Mouse (Mus musculus): Measurements from ENCODE around the gene Kremen1.

Gene Kremen1

DNA sequence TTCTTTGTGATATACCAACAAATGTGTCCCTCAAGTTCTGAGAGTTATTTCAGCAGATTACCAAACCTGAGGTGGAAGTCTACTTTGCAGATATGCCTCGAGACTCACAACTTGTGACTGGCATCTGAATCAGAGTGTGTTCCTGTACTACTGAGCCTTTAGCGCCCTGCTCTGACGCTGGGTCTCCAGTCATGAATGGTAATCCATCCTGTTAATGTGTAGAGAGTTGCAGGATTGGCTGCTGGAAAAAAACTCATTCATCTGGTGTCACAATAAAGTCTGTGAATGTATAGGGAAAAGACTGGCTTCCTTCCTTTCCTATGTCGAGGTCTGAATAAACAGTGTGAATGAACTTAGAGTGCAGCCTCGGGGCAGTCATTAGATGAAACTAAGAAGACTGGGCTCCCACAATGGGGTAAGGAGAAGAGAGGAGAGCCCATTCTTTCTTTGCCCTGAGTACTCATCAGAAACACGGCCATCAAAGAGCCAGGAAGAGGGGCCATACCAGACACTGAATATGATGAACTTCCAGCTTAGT, 41.4 kb downstream of the Kremen1 start:
- no peak for DNase-seq (ENCODE audit: low read depth, low spot score)

DNA sequence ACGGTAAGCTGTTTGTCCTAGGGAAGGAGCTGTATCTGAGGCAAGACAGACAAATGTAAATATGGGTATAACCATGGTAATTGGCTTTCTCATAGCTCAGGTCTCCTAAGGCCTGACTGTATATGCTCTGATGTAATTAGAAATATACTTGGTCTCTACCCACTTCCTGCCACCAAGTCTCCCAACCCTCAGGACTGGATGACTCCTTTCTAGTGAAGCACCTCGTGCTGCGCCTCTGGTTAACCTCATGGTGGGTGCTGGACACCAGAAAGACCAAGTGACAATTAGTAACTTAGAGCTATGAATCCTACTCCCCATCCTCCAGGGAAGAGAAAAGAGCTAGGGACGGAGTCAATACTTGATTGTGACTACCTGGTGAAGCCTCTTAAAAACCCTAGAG, 42.0 kb downstream of the Kremen1 start:
- no peak for DNase-seq (ENCODE audit: low read depth, low spot score)

DNA sequence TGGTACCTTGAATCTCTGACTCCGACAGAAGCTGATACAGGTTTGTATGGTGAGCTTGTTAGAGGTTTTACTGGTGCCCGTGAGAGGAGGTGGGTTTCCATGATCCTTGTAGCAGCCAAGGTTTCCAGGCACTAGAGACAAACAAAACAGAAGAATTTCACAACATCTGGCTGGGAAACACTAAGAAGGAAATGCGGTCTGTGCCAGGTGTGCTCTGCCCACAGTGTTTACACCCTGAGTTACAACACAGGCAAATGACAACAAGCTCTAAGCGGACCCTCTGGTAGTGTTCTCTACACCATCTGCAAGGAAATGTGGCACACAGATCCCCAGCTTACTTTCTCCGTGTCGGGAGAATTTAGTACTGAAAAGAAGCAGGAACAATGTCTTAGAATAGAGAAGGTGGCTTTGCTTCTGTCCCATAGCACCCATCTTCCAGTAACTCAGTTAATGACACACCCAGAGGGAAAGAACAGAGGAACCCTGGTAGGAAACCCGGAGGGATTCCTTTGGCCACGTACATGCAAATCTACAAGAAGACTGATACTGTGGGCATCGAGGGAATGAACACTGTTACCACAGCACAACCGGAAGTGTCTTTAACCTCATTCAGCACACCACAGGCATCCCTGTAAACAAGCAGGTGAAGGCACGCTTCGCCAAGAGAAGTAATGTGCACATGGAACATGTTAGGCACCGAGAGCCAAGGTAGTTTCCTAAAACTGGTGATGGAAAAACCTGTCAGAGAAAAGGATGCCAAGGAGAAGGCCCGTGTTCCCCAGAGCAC, 45.8 kb downstream of the Kremen1 start:
- DNase-seq (ENCODE audit: low read depth, low spot score) = no peak

DNA sequence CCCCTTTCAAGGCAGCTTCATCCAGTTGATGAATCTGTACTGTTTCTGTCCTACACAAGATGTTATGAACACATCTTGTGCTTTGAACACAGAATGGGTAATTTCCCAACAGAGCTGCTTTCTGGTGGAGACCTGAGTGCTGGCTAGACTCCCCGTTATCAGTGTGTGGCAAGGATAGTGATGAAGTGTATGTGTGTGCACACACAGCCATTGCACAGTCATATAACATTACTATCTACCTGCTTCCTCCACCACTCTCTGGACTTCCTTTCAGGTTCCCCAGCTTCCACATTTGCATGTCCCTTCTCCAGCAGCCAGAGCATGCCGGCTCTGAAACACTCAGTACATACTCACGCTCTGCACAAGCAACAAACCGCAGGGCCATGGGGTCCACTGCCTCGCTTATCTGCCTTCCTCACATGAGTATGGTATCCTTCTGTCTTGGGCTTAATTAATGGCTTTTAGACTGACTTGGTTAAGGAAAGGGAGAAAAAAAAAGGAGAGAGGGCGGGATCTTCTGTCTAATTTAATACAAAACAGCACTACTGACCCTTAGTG, 46.8 kb downstream of the Kremen1 start:
- no peak for DNase-seq (ENCODE audit: low read depth, low spot score)

DNA sequence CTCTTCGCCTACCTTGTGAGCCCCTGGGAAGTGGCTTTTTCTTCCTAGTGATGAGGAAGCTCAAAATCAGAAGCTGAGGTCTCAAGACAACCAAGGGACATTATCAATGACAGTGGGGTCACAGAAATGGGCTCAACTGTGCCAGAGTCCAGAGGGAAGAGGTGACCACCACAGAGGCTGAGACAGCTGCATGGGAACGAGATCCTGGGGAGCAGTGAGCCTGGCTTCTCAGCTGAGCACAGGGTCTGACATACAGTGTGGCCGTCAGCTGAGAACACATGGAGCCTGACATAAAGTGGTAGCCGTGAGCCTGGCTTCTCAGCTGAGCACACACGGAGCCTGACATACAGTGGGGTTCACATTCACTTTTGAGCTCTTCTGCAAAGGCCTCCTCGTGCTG, 58.3 kb downstream of the Kremen1 start:
- no peak for DNase-seq (ENCODE audit: low read depth, low spot score)

DNA sequence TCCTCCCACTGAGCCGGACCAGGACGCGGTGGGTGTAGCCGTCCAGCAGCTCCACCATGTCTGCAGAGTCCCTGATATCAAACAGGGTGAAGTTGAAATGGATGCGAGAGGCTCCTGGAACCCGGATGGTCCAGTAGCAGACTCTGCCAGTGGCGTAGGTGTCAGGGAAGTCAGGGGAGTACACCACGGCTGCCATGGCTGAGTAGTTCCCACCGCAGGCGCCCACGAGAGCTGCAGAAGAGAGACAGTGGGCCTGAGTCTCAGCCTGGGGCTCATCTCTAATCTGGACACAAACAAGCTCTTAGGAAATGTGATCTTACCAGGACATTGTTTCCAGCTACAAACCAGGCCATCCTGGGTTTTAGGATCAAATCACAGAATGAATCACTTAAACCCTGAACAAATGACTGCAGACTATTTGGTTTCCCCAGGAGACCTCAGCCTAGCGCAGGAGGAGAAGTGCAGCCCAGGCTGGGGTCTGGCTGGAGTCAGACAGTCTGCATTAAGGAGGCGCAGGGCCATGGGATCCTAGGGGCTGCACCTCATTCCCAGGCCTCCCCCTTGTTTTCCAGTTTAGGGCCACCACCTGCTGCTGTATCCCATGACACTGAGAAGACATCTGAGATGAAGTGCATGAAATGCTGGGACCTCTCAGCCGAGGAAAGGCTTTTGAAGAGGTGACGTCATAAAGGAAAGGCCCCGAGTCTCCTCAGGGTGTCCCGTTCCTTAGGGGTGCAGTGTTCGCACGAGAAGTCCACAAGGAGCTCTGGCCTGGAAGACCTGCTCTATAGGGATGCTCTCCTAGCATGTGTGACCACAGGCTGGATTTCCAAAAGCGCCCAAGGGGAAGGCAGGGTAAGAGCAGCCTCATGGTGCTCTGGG, 59.3 kb downstream of the Kremen1 start:
- DNase-seq (ENCODE audit: low read depth, low spot score) = no peak

DNA sequence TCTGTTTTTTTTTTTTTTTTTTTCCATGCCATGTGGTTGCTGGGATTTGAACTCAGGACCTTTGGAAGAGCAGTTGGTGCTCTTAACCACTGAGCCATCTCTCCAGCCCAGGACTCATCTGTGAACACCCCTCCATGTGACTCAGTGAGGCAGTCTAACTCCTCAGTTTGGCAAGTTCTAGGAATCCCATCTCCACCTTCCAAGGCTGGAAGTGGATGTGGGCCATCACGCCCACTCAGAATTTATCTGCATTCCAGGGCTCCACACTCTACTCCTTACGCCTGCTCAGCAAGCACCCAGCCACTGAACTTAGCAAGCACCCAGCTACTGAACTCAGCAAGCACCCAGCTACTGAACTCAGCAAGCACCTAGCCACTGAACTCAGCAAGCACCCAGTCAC, 61.5 kb downstream of the Kremen1 start:
- DNase-seq (ENCODE audit: low read depth, low spot score) = peak; percentile 51

DNA sequence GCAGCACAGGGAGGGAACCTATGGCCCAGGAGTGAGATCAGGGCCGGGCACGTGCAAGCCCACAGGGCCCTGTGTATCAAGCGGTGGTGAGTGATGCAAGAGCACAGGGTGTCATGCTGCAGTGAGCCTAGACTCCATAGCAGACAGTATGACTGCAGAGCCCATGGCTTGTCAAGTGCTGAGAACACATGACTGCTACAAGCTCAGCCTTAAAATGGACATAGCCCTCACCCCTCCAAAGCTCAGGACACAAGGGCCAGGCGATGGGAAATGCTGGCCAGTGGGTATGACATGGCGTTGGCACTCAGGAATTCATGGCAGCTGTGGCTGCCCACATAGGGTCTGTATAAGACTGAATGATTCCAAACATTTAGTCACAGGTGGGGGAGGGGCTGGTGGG, 64.3 kb downstream of the Kremen1 start:
- no peak for DNase-seq (ENCODE audit: low read depth, low spot score)

DNA sequence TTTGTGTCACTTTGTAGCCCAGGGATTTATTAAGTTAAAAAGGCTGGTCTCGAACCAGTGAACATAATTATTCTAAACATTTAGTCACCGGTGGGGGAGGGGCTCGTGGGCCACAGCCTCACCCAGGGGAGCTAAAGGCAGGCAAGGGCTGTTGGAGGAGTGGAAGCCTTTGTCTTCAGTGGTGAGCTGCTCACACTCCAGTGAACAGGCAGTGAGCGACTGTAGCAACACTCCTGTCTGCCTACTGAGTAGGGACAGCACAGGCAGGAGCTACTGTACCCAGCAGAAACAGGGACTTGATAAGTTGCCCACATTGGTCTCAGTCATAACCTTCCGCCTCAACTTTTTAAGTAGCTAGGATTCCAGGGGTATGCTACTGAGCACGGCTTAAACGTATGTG, 64.8 kb downstream of the Kremen1 start:
- no peak for DNase-seq (ENCODE audit: low read depth, low spot score)

DNA sequence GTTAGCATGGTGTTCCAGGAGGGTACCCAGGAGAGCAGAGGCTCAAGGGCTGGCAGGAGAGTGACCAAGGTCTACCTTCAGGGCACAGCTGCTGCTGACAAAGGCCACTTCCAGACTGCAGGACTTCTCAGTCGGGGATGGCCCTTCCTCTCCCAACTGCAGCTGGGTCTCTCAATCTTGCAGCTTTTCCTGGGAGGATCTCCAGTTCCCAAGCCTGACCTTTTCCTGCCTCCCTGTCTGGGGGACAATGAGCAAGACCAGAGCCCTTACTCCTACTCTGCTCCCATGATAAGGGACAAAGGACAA, 67.8 kb downstream of the Kremen1 start:
- no peak for DNase-seq (ENCODE audit: low read depth, low spot score)

DNA sequence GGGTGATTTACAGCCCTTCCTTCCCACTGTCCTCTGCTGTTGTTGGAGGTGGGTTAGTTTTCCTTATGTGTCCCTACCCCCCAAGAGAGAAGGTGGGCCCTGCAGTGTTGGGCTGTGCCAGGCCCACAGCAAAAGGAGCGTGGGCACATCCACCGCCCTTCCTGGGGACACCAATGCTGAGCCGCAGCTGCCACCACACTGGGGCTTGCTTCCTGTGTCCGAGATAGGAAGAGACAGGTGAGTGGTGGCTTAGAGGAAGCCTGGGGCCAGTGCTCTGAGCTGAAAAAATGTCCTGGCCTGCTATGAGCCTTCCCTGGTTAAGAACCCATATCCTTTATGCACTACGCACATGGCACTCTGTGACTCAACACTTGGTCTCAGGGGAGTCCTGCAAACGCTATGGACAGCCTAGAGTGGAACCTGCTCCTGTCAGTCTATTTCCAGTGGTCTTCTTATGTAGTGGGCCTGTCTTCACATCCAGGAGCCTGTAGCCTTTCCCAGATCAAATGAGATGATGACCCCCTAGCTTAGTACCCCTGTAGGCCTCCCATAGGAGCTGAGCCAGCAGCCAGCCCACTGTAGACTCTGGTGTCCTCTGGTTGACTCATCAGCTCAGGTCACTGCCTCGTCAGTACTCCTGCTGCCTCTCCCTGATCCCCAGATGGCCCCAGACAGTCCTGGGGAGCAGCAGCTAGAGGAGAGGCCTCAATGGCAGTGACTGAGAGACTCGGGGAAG, 68.3 kb downstream of the Kremen1 start:
- peak; percentile 24 for DNase-seq (ENCODE audit: low read depth, low spot score)

DNA sequence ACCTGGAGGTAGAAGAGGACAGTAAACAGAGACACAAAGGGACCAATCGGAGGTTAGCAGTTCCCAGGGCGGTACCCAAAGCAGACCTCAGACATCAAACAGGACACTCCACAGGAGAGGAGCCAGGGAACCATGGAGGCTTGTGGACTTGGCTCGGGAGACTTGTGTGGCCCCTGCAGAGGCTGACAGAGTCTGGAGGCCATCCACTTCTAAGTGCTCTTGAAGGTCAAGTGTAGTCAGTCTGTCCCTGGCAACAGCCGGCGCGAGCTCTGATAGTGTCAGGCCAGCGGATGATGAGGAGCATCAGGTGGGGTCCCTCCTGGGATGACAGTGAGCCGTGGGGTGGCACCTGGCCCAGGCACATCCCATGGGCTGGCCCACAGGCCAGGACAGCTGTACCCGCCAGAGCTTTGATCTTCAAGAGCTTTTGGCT, 69.3 kb downstream of the Kremen1 start:
- DNase-seq (ENCODE audit: low read depth, low spot score) = no peak

DNA sequence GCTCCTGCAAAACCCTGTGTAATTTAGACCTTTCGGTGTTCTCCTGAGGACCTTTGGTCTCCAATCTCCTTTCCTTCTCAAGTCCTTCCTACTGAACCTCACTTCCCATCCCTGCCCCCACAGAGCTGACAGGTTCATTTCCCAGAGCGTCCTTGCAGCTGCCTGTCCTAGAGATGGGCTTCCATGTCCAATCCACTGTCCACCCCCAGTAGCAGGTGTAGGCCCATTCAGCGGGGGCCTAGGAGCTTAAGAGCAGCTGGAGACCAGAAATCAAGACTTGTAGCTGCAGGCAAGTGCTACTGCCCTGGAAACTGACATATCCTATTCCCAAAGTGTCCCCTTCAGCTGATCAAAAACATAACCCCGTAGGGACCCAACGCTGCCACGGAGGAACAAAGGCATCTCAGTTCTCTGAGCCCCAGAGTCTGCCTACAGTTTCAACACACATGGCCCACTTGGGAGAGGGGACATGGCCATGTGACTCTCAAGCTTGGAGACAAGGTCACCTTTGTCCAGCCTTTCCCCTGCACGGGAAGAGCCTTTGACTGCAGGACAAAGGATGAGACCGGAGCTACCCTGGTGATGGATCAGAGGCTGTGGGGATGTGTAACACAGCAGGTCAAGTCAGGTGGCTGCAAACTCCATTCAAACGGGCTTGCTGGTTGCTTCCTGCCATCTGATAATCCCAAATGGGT, 72.0 kb downstream of the Kremen1 start:
- no peak for DNase-seq (ENCODE audit: low read depth, low spot score)

DNA sequence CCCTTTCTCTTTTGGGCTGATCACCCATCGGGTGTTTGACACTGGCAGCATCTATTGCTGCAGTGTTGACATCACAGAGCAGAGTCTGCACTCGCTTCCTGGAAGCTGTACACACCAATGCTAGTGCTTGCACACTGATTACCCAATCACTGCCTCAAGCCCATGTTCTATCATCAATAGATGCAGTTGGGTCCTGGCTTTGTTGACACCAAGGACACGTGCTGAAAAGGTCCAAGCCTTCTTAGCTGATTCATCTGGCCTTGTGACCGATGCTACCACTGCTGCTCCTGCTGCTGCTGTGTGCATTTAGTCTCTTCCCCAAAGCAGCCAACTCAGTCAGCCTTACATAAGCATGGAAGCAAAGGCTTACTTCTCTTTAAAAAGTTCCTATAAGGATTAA, 73.2 kb downstream of the Kremen1 start:
- DNase-seq (ENCODE audit: low read depth, low spot score) = no peak

DNA sequence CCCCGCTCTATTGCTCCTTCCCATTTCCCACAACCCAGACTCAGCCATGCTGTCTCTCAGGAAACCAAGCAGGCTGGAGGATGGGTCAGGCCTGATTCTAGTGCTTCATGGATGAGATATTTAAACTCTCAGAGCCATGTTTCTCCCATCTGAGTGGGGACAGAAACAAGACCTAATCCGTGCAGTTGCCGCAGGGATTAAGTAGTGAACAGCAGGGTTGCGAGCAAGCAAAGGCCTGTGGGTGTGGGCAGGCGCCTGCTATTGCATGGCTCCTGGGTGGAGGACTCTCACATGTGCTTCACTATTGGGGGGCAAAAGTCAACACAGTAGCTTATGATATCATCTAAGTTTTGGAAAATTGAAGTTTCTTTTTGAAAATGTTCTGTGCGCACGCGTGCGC, 76.5 kb downstream of the Kremen1 start:
- no peak for DNase-seq (ENCODE audit: low read depth, low spot score)

DNA sequence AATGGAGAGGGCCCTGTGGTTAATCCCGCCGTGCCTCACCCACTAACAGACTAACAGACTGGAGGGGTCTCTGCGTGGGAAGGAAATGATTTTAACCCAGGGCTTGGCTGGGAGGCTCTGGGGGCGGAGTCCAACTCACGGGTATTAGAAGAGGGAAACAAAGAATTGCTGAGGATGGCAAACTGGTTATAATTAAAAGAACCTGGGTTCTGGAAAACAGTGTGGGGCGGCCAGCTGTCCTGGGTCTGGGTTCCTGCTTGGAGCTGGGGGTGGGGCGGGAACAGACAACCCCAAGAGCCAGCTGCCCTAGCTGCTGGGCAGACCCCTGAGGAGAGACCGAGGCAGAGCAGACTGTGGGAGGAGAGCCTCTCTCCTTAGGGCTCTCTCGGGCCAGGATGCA, 77.1 kb downstream of the Kremen1 start:
- no peak for DNase-seq (ENCODE audit: low read depth, low spot score)

DNA sequence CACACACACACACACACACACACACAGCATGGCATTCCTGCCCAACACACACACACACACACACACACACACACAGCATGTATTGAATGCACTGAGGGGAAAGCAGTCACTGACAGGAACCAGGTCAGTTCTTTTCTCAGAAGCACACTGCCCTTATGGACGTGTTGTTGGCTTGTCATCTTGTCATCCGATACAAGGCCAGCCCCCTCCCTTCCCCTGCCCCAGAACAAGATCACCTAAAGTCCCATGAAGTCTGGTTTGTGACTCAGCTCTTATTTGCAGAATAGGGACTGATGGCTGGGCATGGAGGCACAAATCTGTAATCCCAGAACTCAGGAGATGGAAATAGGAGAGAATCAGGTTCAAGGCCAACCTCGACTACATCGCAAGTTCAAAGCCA, 78.5 kb downstream of the Kremen1 start:
- DNase-seq (ENCODE audit: low read depth, low spot score) = no peak

DNA sequence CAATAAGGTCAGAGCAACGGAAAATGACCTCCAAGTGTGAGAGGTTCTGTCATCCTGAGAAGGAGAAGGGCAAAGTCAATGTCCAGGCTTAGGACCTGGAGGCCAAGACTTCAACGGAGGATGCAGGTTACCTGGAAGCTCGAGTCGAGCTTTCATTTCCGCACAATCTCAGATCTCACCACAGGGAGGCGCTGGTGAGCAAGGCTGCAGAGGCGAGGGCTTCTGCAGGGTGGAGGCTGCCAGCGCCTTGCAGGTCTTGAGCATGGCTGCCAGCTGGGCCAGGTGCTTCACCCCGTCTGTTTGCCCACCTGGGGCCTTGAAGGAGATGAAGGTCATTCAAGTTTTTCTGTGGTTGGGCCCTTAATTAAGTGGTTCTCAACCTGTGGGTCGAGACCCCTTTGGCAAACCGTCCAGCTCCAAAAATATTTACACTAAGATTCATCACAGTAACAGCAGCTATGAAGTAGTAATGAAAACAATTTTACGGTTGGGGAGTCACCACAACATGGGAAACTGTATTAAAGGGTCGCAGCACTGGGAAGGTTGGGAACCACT, 79.4 kb downstream of the Kremen1 start:
- peak; percentile 73 for DNase-seq (ENCODE audit: low read depth, low spot score)

DNA sequence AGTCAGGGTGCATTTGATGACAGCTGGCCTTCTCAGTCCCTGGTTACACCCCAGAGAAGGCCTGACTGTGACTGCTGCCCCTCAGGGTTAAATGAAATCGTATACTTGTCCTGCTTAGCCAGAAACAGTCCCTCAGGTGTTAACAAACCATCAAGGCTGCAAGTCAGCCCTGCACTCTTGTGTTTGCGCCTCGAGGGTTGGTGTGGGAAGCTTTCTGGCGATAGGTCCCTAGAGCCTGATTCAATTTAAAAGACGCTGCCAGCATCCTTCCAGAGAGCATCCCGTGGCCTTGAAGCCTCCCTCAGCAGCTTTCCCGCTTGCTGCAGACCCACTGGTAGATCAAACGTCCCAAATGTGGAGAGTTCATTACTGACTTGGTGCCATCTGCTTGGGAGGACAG, 82.0 kb downstream of the Kremen1 start:
- DNase-seq (ENCODE audit: low read depth, low spot score) = no peak

DNA sequence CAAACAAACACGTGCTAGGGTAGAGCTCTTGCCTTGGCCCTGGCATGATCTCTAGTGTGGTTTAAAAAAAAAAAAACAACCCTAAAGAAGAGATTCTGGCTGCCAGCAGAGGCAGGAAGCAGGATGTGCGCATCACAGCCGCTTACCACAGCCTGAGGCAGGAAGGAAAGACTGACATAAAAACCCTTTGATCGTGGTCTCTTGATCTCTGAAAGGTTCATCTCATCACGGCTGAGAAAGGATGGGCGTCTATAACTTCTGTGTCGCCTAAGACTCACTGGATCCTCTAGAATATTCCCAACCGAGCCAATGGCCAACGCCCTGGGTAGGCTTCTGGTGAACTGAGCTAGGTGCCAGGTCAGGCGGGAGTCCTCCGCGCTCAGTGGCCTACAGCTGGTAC, 84.2 kb downstream of the Kremen1 start:
- peak; percentile 17 for DNase-seq (ENCODE audit: low read depth, low spot score)

DNA sequence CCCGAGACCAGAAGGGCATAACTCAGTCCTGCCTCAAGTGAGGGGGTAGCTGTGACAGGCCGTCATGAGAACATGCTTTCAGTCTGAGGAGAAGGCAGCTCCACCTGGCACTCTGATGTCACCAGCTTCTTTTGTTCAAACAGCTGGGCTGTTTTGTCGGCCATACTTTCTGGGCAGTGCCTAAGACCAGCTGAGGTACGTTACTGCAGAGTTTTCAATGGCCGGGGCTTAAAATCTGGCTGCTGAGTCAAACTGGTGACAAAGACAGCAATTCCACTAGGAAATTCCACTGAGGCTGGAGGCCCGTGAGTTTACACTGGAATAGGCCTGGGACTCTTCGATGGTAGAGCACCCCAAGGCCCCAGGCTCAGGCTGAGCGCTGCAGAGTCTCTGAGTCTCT, 84.7 kb downstream of the Kremen1 start:
- DNase-seq (ENCODE audit: low read depth, low spot score) = no peak
